Mouse (Mus musculus): ENCODE measurements around the gene Svop.
A peak's percentile ranks its signal among the peaks of the same experiment; 100 is the strongest.

Svop gene

GRCm38 (mm10) chr5:114091057-114091807 is at the start of gene Svop:
Gene Svop (minus strand): TSS chr5:114091570.
- peak; percentile 60 for DNase-seq (ENCODE audit: low read depth, low spot score)

- DNase-seq (ENCODE audit: low read depth, low spot score): no peak
Measured at GRCm38 (mm10) chr5:114139175-114139574, 47.8 kb upstream of the Svop start.

DNA sequence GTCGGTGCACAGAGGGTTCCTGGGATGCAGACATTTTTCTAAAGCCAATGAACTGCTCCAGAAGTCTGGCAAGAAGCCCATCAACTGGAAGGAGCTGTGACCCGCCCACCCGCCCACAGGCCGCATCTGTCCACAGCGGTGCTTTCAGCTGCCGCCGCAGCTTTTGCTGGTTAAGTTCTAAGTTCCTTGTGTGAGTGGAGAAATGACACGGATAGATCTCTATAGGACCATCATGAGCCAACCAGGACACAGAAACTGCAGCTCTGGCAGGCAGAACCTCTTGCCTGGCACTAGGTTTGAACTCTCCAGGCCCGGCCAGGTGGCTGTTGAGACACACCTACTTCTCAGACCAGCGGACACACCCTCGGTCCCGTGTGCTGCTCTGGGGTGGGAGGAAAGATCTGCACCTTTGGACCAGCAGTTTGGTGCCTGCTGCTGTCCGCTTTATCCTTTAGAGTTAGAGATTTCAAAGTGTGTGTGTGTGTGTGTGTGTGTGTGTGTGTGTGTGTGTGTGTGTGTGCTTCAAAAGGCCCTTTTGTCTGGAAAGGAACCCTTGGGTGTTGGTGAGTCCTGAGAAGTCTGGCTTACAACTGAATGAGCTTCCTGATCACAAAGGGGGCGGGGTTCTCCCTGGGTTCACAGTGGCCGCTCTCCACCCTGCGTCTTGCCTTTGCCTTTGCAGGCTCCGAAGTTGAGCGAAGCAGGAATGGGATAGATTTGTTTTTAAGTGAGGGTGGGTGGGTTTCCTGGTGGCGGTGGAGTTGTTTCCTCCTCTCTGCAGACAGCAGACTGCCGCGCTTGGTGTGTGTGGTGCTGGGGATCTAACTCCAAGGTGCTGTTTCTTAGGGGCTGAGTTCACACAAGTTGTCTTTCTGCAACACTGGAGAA is 47.2 kb upstream of the Svop start:
- DNase-seq (ENCODE audit: low read depth, low spot score): no peak

DNA sequence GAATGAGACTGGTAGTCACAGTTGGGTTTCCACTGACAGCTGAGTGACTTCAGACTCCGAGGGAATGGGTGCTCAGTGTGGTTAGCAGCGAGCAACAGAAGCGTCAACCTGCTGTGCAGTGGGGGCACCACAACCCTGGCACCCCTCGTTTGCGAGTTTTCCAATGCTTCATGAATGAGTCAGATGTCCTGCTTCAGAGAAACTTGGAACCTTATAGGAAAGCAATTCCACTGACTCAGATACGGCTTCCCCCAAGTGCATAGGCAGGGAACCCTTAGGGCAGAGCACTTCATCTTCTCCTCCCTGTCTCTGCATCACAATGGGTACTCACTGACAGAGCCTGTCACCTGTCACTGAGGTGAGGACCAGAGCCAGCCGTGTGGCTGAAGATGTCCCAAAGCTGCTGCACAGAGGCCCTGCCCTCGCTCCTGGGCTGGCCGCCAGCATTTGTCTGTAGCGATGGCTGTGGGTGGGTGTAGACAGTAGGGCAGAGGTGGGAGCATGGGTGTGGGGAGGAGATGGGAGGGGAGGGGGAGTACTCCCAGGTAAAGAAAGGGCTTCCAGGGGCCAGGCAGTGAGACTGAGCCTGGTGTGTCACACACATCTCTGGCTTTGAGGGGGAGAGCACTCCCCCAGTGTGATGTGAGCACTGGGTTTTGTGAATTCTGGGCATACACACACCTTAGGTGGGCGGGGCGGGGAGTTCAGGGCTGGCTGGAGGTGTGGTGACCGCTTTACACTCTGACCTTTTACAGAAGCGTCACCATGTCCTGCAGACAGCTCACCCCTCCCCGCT is 46.3 kb upstream of the Svop start:
- DNase-seq (ENCODE audit: low read depth, low spot score): no peak

GRCm38 (mm10) chr5:114135516-114135915 is 44.1 kb upstream of the Svop start:
- DNase-seq (ENCODE audit: low read depth, low spot score): peak; percentile 56

DNA sequence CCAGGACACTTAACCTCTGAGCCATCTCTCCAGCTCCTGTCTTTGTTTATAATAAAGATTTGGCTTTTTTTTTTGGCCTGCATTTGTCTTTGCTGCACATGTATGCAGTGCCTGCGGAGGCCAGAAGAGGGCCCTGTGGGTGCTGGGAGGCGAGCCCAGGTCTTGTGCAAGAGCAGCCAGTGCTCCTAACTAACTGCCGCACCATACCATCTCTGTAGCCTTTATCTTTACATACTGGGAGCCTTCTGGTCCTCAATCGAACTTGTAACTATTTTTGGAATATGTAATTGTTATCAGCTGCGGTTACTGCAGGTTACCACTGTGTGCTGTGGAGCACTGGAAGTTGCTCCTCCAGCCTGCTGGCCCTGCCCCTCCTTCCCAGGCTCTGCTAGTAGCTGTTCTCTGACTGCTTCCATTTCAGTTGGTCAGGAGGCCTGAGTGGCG is 42.7 kb upstream of the Svop start:
- peak; percentile 43 for DNase-seq (ENCODE audit: low read depth, low spot score)

- DNase-seq (ENCODE audit: low read depth, low spot score): no peak
Measured at GRCm38 (mm10) chr5:114132841-114133240, 41.5 kb upstream of the Svop start.

DNA sequence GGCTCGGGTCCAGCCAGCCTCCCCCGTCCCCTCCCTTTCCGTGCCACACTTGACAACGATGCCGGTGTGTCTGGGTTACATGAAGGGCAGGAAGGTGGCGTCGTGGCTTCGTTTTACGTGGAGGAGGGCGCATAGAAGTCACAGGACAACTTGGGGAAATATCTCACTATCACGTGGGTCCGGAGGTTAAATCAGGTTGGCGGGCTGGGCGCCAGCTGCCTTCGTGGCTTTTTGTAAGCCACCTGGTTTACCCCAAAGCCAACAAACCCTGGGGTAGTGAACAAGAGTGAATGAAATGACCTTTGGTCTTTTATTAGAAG is 40.1 kb upstream of the Svop start:
- DNase-seq (ENCODE audit: low read depth, low spot score): peak; percentile 89

- peak; percentile 96 for DNase-seq (ENCODE audit: low read depth, low spot score)
Measured at GRCm38 (mm10) chr5:114130698-114131520, 39.5 kb upstream of the Svop start.

GRCm38 (mm10) chr5:114130211-114130605 is 38.8 kb upstream of the Svop start, which contains the start of gene Ung:
Gene Ung (plus strand): TSS chr5:114130386.
- peak; percentile 86 for DNase-seq (ENCODE audit: low read depth, low spot score)

DNA sequence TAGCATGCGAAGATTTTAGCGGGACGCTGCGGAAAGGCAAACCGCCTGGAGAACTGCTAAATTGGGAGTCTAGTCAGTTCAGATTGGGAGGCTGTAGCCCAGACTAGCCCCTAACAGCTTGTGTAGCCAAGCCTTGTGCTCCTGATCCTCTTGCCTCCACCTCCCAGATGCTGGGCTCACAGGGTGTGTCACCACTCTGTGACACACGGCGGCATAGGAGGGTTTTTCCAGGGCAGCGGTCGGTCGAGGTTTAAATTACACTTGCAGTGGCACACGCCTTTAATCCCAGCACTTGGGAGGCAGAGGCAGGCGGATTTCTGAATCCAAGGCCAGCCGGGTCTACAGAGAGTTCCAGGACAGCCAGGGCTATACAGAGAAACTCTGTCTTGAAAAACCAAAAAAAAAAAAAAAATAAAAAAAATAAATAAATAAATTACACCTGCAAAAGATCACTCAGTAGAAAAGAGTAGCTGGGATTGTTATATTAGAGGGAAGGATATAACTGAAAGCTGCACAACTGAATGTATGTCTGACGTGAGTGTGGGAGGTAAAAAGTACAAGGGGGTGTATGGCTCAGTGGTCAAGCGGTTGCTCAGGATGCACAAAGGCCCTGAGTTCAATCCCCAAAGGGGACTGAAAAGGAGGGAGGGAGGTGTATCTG is 38.3 kb upstream of the Svop start:
- DNase-seq (ENCODE audit: low read depth, low spot score): no peak

GRCm38 (mm10) chr5:114127374-114128349 is 36.3 kb upstream of the Svop start, which contains the start of gene Alkbh2:
Gene Alkbh2 (minus strand): TSS chr5:114128218.
- peak; percentile 92 for DNase-seq (ENCODE audit: low read depth, low spot score)

DNA sequence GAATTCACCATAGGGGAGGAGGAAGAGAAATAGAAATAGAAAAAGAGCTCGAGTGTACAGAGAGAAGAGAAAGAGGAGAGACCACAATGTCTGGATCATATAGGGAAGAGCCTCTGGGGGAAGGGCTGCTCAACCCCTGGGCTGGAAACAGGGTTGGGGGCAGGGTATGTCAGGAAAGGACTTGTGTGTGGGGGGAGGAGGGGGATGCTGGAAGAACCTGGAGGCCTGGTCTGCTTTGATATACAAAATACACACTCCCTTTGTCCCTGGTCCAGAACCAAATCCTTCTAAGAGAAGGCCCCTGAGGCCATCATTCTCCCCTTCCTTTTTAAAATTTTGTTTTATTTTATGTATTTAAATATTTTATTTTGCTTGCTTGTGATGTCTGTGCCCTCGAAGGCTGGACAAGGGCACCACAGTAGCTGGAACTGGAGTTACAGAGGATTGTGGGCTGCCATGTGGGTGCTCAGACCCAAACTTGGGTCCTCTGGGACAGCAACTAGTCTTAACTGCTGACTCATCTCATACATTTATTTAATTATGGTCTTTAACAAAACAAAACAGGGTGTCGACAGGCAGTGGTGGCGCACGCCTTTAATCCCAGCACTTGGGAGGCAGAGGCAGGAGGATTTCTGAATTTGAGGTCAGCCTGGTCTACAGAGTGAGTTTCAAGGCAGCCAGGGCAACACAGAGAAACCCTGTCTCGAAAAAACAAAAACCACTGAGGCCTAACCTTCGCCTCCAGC is 35.3 kb upstream of the Svop start:
- DNase-seq (ENCODE audit: low read depth, low spot score): no peak

GRCm38 (mm10) chr5:114126008-114126407 is 34.6 kb upstream of the Svop start:
- no peak for DNase-seq (ENCODE audit: low read depth, low spot score)

DNA sequence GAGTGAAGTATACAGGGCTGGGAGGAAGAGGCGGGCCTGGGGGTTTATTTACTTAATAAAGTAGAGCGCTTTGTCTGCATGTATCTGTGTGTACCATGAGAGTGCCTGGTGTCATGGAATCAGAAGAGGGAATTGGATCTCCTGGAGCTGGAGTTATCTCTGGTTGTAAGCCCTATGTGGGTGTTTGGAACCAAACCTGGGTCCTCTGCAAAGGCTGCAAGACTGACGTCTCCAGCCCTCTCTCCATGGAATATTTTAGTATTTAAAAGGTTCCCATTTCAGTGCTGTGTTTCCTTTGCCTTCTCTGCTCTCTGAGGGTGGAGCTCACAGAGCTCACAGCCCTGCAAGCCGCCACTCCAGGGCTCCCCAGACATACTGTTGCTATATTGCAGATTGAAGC is 28.4 kb upstream of the Svop start:
- DNase-seq (ENCODE audit: low read depth, low spot score): no peak

GRCm38 (mm10) chr5:114116586-114116985 is 25.2 kb upstream of the Svop start:
- DNase-seq (ENCODE audit: low read depth, low spot score): no peak

GRCm38 (mm10) chr5:114115030-114115429 is 23.7 kb upstream of the Svop start:
- no peak for DNase-seq (ENCODE audit: low read depth, low spot score)

DNA sequence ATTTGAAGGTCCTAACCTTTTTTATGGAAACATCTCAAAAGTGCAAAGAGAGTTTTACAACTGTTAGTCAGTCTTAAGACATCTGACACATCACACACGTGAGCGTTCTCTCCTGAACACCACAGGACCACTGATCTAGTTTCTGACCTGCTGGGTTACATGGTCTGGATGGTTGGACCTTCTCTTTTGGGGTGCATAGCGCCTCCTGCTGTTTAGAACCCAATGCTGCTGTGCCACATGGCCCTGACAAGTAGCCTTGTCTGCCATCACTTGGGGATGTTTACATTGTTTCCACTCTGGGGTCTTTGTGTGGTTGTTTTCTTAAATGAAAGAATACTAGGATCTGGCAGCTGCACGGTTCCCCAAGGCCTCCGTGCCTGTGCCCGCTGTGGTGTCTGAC is 22.0 kb upstream of the Svop start:
- peak; percentile 32 for DNase-seq (ENCODE audit: low read depth, low spot score)

Measured in CD4-positive, CD25-positive, alpha-beta regulatory T cell, adult 2 months (primary cell).